Mouse (Mus musculus): ENCODE results near the gene Larp6. TPM values are rescaled to one million over a fixed set of nuclear protein-coding genes. Genes with fewer than 3 reads are reported as not detected.

Gene Larp6
- 10 to 100 TPM; 37.3 to 43.1 TPM for total RNA-seq (2021)
- long read RNA-seq, transcript Larp6-201 (3 exons, 2,440 nt), result major isoform, 71 of 90 reads
- long read RNA-seq, partial matches to known transcripts, result 1 of 90 reads
- long read RNA-seq, other reads (novel, unspliced or antisense), result 18 of 90 reads

DNA sequence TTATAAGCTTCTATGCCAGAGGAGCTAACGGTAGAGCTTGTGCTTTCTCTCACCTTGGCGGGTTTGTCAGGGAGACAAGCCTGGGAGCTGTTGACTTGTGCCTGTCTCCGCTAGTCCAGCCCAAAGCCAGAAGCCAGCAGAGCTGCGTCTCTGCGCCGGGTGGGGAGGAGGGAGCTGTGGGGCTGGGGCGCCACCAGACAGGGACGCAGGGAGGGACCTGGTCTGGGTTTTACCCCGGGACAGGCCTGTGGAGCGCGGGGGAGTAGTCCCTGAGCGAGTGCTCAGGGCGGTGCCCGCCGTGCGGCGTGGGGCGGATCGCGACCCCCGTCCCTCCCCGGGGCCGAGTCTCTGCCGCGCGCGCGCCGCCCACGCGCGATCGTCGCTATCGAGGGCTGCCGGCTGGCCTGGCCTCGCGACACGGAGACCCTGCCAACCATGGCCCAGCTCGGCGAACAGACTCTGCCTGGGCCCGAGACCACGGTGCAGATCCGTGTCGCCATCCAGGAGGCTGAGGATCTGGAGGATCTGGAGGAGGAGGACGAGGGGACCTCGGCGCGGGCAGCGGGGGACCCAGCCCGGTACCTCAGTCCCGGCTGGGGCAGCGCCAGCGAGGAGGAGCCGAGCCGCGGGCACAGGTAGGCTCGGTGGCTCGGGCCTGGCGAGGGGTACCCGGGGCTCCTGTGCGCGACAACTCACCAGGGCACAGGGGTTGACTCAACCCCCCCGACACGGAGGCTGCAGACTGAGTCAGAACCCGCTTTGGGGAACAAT lies at the start of gene Larp6:
Larp6 (plus strand) TSS at position 219 of the 771 bp plus-strand sequence.
- peak; percentile 52 to 64 for DNase-seq (ENCODE audit: low spot score in 2 of 2)

DNA sequence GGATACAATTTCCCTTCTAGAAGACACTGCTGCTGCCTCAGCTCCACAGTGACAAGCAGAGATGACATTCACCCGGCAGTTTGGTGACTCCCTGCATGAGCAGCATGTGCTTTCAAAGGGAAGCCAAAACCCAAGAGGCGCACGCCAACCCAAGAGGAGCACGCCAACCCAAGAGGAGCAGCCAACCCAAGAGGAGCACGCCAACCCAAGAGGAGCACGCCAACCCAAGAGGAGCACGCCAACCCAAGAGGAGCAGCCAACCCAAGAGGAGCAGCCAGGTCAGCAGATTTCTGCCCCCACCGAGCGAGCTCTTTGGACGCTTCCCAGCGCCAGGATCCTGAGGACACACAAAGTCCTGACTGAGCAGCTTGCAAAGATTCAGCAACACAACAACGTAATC lies 48.4 kb upstream of the Larp6 start:
- DNase-seq (ENCODE audit: low spot score in 2 of 2), result peak; percentile 42 to 67

- no peak for DNase-seq (ENCODE audit: low spot score in 2 of 2)
These were observed 47.9 kb upstream of the Larp6 start for GRCm38 (mm10) chr9:60664866-60665265.

- DNase-seq (ENCODE audit: low spot score in 2 of 2), result no peak
These were observed 47.3 kb upstream of the Larp6 start for GRCm38 (mm10) chr9:60665535-60665934.

- no peak for DNase-seq (ENCODE audit: low spot score in 2 of 2)
These were observed 43.9 kb upstream of the Larp6 start for GRCm38 (mm10) chr9:60668886-60669285.

DNA sequence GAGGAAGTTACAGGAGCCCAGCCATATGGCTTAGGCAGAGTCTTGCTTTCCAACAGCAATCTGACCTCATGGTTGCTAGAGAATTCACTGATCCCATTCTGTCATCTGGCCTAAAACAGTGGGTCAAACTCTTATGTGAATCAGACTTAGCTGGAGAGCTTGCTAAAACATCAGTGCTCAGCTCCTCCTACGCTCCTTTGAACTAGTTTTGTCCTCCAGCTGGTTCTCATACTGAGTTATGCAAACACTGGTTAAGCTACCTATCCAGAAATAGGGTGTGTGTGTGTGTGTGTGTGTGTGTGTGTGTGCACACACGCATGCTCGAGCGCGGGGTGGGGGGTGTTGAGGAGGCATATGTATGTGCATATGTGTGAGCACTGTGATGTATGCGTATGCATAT lies 40.2 kb upstream of the Larp6 start:
- DNase-seq (ENCODE audit: low spot score in 2 of 2), result no peak

DNA sequence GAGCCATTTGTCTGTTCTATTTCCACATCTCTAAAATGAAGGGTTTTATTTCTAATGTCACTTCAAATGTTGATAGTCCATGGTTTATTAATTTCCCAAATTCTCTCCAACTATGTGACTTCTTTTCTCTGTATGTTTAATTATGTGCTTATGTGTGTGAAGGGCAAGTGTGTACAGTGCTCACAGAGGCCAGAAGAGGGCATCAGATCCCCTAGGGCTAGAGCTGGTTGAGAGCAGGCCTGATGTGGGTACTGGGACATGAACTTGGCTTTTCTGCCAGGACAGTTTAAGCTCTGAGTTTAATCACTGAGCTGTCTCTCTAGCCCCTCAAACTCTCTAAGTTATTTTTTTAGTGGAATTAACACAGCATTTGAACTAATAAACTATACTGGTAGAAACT lies 38.0 kb upstream of the Larp6 start:
- DNase-seq (ENCODE audit: low spot score in 2 of 2), result no peak

- no peak for DNase-seq (ENCODE audit: low spot score in 2 of 2)
These were observed 36.4 kb upstream of the Larp6 start for GRCm38 (mm10) chr9:60676429-60676828.

DNA sequence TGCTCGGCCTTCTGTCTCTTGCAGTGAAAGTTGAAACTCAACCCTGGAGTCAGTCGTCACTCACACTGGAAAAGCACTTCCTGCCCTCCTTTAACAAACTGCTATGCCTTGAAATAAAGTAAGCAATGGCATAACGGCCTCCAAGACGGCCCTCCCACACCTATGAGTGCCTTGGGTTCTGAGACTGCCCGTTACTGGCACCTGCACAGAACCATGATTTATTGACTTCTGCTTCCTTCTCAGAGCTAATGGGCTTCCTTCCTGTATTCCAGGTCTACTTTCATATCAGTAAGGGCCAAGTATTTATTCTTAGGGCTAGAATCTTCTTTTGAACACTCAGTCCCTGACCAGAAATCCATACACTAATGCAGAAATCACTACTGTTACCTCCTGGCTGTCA lies 33.9 kb upstream of the Larp6 start:
- DNase-seq (ENCODE audit: low spot score in 2 of 2), result no peak

DNA sequence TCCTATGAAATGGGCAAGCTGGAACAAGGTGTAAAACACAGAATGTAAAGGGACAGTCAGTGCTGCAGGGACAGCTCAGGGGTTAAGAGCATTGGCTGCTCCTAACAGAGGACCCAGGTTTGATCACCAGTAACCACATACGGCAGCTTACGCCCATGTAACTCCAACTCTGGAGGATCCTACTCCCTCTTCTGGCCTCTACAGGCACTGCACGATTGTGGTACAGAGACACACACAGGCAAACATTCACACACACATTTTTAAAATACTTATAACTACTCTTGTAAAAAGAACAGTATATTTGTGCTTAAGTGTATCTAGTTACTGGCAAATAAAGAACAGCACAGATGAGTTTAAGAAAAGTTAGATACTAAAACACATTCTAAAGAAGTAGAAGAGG lies 31.8 kb upstream of the Larp6 start:
- DNase-seq (ENCODE audit: low spot score in 2 of 2), result no peak

- DNase-seq (ENCODE audit: low spot score in 2 of 2), result no peak
These were observed 30.0 kb upstream of the Larp6 start for GRCm38 (mm10) chr9:60682753-60683152.

DNA sequence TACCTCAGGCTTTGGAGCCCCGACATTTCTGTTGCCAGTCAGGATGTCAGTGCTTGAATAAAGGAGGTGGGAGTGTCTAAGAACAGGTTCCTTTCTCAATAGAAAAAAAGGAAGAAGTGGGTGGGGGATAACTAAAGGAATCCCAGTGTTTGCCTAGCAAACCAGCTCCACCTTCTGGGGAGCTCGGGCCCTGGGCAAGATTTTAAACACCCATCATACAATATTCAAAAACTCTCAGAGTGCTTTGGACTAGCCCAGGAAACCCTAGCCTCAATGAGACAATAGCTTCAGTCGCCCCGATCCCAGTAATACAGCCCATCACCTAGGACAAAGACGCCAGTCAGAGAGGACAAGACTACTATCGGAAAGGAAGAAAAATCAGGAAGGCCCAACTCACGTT lies 25.4 kb upstream of the Larp6 start:
- DNase-seq (ENCODE audit: low spot score in 2 of 2), result peak in 1 of 2 experiments; percentile 66

- DNase-seq (ENCODE audit: low spot score in 2 of 2), result peak; percentile 83 to 93
These were observed 24.9 kb upstream of the Larp6 start, which contains the start of gene Lrrc49 for GRCm38 (mm10) chr9:60687891-60688324. Gene Lrrc49, minus strand, starts transcription at chr9:60688158.

DNA sequence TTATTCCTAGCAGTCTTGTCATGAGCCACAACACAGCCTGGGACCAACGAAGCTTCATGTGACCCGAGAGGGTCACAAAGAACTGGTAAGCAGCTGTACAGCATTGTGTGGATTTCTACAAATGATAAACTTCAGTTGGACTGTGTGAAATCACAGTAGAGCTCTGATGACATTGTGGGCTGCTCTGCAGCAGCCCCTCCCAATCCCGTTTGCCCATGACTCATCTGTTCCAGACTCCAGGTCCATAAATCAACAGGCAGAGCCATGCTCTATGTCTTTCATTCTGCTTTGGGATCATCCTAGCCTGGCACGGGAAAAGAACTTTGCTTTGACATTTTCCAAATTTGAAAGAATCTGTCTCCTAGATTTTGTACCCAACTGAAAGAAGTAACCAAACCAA lies 20.2 kb upstream of the Larp6 start:
- DNase-seq (ENCODE audit: low spot score in 2 of 2), result no peak

GRCm38 (mm10) chr9:60693986-60694385 lies 18.8 kb upstream of the Larp6 start:
- no peak for DNase-seq (ENCODE audit: low spot score in 2 of 2)

DNA sequence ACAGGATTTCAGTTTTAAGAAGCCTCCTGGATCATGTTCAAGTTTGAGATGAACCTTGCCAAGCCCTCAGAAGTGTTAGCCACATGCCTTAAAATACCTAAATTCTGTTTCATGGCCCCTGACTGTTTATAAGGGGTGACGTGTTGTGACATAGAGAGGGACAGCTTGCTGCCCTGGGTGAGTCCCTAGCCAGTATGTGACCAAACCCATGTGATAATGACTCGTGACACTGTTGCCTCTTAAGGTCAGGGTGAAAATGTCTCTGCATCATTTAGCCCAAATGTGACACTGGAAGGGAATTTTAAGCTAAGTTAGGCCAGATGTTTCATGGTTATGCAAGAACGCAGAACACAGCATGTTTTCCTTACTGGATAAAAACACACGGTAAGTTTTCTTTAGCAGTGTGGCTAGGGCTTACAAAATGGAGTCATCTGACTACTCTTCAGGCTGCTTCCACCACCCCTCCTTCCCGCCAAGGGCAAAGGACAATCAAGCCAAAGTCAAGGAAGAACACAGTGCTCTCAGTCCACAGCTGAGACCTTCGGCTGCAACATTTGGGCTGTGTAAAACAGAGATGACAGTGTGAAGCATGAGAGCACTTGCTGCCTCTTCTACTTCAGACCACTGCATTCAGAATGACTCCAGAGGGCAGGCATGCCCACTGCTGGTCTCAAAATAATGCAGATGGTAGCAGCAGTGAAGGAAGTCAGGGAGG lies 16.4 kb upstream of the Larp6 start:
- DNase-seq (ENCODE audit: low spot score in 2 of 2), result no peak

DNA sequence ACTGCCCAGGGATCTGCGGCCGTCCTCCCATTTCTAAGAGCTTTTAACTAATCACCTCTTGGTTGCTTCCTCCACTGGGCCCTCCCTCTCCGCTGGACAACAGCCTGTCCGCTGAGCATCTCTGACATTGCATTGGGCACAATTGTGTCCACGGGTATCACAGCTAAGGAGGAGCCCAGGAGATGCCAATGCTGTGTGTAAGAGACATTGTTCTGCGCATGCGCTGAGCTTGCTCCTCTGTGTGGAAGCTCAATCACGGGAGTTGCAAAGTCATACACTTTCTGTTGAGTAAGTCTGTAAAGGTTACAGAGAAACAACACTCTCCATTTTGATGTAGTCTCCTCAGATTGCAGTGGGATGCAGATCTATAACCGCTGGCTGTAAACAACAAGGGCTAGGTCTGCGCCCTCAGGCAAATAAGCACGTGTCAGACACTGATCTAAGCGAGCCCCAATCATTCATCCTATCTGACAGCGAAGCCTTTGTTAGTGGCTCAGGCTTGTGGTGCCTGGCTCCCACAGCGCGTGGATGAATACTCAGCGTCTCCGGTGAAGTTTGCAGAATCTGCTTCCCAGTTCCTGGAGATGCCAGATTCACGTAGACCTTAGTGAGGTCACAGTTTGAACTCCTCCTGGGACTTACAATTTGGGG lies 13.1 kb upstream of the Larp6 start:
- DNase-seq (ENCODE audit: low spot score in 2 of 2), result peak in 1 of 2 experiments; percentile 48

GRCm38 (mm10) chr9:60707594-60707993 lies 5.2 kb upstream of the Larp6 start:
- DNase-seq (ENCODE audit: low spot score in 2 of 2), result no peak

DNA sequence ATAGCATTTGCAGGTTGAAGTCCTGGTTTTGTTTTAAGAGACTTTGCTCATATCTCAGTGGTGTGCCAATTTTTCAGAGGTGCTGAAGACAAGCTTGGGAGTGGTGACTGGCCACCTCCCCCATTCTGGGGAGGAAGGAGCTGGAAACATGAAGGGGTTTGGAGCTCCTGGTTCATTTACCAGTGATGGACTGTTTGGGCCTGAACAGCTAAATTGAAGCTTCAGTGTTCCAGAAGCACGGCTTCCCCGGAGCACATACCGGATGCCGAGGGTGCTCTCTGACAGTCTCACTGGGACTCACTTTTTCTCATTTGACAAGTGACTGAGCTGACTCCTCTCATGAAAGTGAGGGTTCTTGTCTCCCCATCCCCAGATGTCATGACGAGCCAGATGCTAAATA lies 4.2 kb upstream of the Larp6 start:
- DNase-seq (ENCODE audit: low spot score in 2 of 2), result no peak

GRCm38 (mm10) chr9:60709721-60710120 lies 3.1 kb upstream of the Larp6 start:
- no peak for DNase-seq (ENCODE audit: low spot score in 2 of 2)

DNA sequence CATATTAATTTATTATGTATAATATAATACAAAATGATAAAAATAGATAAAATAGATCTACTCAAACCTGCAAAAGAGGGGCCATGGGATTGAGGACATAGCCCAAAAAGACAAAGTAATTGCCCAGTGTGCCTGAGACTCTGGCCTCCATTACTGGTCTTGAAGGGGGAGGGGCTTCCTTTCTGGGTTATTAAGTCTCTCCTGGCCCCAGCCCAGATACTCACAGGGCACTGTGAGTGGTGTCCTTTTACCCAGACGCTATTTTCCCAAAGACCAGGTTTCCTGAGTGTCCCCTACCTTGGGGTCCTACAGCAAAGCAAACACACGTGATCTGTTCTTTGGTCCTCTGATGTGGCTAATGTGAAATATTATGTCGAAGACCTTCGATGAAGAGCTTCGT lies 778 bp upstream of the Larp6 start:
- DNase-seq (ENCODE audit: low spot score in 2 of 2), result no peak

- DNase-seq (ENCODE audit: low spot score in 2 of 2), result peak in 1 of 2 experiments; percentile 22
These were observed 827 bp downstream of the Larp6 start for GRCm38 (mm10) chr9:60713616-60714015.
